Mouse (Mus musculus) heart, embryonic 12.5 days (tissue): ENCODE data around the gene Gfral. TPM values are rescaled to one million over a fixed set of nuclear protein-coding genes. Genes with fewer than 3 reads are reported as not detected.

Source experiments
- ATAC-seq: fragments of 200-750 bp; cut with Nextera tagmentation; 2 replicates; pipeline ENCODE4 v1.8.0; 2017; ENCODE audit warnings: moderate TSS enrichment, moderate library complexity; ENCODE audit not compliant: insufficient number of reproducible peaks, low FRiP score
- H3K27ac ChIP-seq: fragments of 300-500 bp; sonication (generic); 2 replicates; pipeline ENCODE4 v1.5.1; 2016; ENCODE audit warnings: mild to moderate bottlenecking, moderate library complexity; ENCODE audit not compliant: poor library complexity, severe bottlenecking
- H3K27me3 ChIP-seq: fragments of 300-500 bp; sonication (generic); replicated peaks from 2 replicates; pipeline ENCODE4 v1.6.1; 2016; ENCODE audit warnings: mild to moderate bottlenecking, moderate library complexity
- H3K36me3 ChIP-seq: fragments of 300-500 bp; sonication (generic); 2 replicates; pipeline ENCODE4 v1.6.1; 2016; ENCODE audit warnings: mild to moderate bottlenecking, moderate library complexity
- H3K4me1 ChIP-seq: fragments of 300-500 bp; sonication (generic); replicated peaks from 2 replicates; pipeline ENCODE4 v1.6.1; 2016; ENCODE audit warnings: mild to moderate bottlenecking
- H3K4me2 ChIP-seq: fragments of 300-500 bp; sonication (generic); 2 replicates; pipeline ENCODE4 v1.6.1; 2016; ENCODE audit warnings: mild to moderate bottlenecking, moderate library complexity
- H3K4me3 ChIP-seq: fragments of 300-500 bp; sonication (generic); 2 replicates; pipeline ENCODE4 v1.5.1; 2016; ENCODE audit warnings: mild to moderate bottlenecking
- H3K9ac ChIP-seq: fragments of 300-500 bp; sonication (generic); 2 replicates; pipeline ENCODE4 v1.6.1; 2016; ENCODE audit warnings: mild to moderate bottlenecking, moderate library complexity
- H3K9me3 ChIP-seq: fragments of 300-500 bp; sonication (generic); replicated peaks from 2 replicates; pipeline ENCODE4 v1.6.1; 2016; ENCODE audit warnings: mild to moderate bottlenecking, moderate library complexity
- WGBS: fragments of 180-500 bp; shearing (Covaris S2); methylation state at CpG from one replicate; pipeline ENCODE4 v1.1.7; 2016; 5-methylcytosine and 5-hydroxymethylcytosine counted together
- polyA plus RNA-seq: library from polyadenylated mRNA; unstranded; fragments of >200 nt; fragmentation: Nextera tagmentation; extraction: Ambion mirVana; gene quantifications from 2 replicates; pipeline ENCODE4 v1.2.1, GENCODE M21; 2016

Gene Gfral
- polyA plus RNA-seq, result not detected in 2 replicates

DNA sequence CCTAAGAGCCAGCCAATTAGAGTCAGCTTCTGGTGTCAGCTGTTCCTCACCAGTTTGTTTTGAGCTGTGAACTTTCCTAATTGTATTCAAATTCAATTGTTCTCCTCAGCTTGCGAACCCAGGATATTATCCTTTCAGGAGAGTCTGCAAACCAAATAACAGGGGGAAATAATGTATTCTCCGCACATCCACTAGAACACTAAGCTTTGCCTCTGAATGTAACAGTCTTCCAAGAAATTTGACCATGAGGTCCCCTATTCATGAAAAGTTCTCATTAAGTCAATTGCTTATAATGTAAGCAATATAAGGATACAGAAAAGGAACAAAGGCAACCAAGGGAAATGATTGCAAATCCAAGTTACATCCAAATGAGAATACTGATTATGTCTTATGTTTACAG, at the start of gene Gfral:
Gfral (minus strand) TSS at position 101 of the 400 bp plus-strand sequence.
- ATAC-seq, result no peak
- no peaks in the 10 kb centered on the region for H3K36me3 ChIP-seq
- no peaks in the 10 kb centered on the region for H3K4me1 ChIP-seq
- no peaks in the 10 kb centered on the region for H3K9me3 ChIP-seq
- no peak within 1 kb of the TSS for H3K9ac ChIP-seq
- no peaks in the 10 kb centered on the region for H3K27me3 ChIP-seq
- 82% methylated on average over 2 of the region's 2 CpGs for WGBS
- no peak within 1 kb of the TSS for H3K4me3 ChIP-seq
- no peak within 1 kb of the TSS for H3K27ac ChIP-seq
- no peak within 1 kb of the TSS for H3K4me2 ChIP-seq

DNA sequence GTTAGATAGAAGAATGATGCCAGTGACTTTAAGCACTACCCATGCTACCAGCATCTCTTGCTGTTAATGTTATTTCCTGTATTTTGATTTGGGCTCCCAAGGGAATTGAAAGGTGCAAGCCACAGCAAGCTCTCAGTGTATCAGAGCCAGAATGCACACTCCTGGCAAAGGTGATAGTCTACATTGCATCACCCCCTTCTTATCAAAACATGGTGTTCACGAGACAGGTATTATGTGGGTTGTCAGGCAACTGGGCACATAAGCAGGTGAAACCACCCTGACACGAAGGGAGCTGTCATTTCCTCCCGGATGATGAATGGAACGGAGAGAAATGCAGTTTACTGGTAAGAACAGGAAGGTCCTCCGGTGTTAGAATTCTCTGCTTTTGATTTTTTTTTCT, 44.3 kb upstream of the Gfral start:
- no peak overlapping the region for H3K4me3 ChIP-seq
- H3K9ac ChIP-seq, result no peak overlapping the region
- H3K36me3 ChIP-seq, result no peaks in the 10 kb centered on the region
- H3K27ac ChIP-seq, result no peak overlapping the region
- ATAC-seq, result no peak
- H3K9me3 ChIP-seq, result no peaks in the 10 kb centered on the region
- H3K27me3 ChIP-seq, result no peaks in the 10 kb centered on the region
- no peaks in the 10 kb centered on the region for H3K4me1 ChIP-seq
- H3K4me2 ChIP-seq, result no peak overlapping the region
- WGBS, result 75% methylated on average over 5 of the region's 5 CpGs

GRCm38 (mm10) chr9:76252544-76252943, 39.1 kb upstream of the Gfral start:
- H3K27me3 ChIP-seq, result no peaks in the 10 kb centered on the region

GRCm38 (mm10) chr9:76252109-76252508, 38.7 kb upstream of the Gfral start:
- Histone ChIP-seq H3K27ac (no peak overlapping the region), H3K4me1 (no peaks in the 10 kb centered on the region), H3K36me3 (no peaks in the 10 kb centered on the region), H3K4me2 (no peak overlapping the region), H3K9me3 (no peaks in the 10 kb centered on the region), H3K27me3 (no peaks in the 10 kb centered on the region), H3K4me3 (no peak overlapping the region), H3K9ac (no peak overlapping the region)
- ATAC-seq, result no peak
- 85% methylated on average over 4 of the region's 4 CpGs for WGBS

More at GRCm38 (mm10) chr9:76252544-76252943, 39.1 kb upstream of the Gfral start:
- Histone ChIP-seq H3K9ac (no peak overlapping the region), H3K27ac (no peak overlapping the region), H3K4me3 (no peak overlapping the region), H3K4me1 (no peaks in the 10 kb centered on the region), H3K36me3 (no peaks in the 10 kb centered on the region), H3K4me2 (no peak overlapping the region), H3K9me3 (no peaks in the 10 kb centered on the region)
- WGBS, result 84% methylated on average over 7 of the region's 7 CpGs
- no peak for ATAC-seq

DNA sequence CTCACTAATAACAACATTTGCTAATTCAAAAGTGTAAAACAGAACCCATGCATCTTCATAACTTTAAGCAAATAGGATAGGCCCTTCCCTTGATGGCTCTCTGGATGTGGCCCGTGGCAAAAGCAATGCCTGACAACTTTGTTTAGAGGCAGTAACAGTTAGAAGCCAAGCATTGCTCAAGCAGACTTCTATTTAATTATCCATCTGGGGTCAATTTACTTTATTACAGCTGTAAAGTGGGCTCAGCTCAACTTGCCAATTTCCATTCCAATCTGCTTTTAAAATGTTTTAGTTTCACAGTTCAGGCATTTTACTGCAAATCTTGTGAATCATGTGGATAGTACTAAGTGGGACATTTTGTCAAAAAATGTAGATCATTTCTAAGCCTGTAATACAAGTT, 28.9 kb upstream of the Gfral start:
- ATAC-seq, result no peak
- 70% methylated on average over 1 of the region's 1 CpGs for WGBS

GRCm38 (mm10) chr9:76237946-76238345, 24.5 kb upstream of the Gfral start:
- H3K27me3 ChIP-seq, result no peaks in the 10 kb centered on the region
- peak overlapping the region; percentile 45 for H3K4me2 ChIP-seq
- H3K4me3 ChIP-seq, result no peak overlapping the region
- H3K4me1 ChIP-seq, result 0 out of 2 replicates have a peak, but pooled peaks cover 3% of the 10 kb centered on the region
- H3K27ac ChIP-seq, result no peak overlapping the region
- no peaks in the 10 kb centered on the region for H3K9me3 ChIP-seq
- 38% methylated on average over 5 of the region's 5 CpGs for WGBS
- no peaks in the 10 kb centered on the region for H3K36me3 ChIP-seq
- peak; percentile 77 for ATAC-seq
- no peak overlapping the region for H3K9ac ChIP-seq

More for the DNA sequence above, 28.9 kb upstream of the Gfral start:
- Histone ChIP-seq H3K4me1 (0 out of 2 replicates have a peak, but pooled peaks cover 1% of the 10 kb centered on the region), H3K9ac (no peak overlapping the region), H3K9me3 (no peaks in the 10 kb centered on the region), H3K27ac (no peak overlapping the region), H3K4me3 (no peak overlapping the region), H3K36me3 (no peaks in the 10 kb centered on the region), H3K27me3 (no peaks in the 10 kb centered on the region), H3K4me2 (no peak overlapping the region)

- Histone ChIP-seq H3K9me3 (no peaks in the 10 kb centered on the region), H3K4me3 (peak overlapping the region; percentile 21; the same call in 1 of the 2 replicates), H3K4me1 (0 out of 2 replicates have a peak, but pooled peaks cover 3% of the 10 kb centered on the region), H3K4me2 (peak overlapping the region; percentile 57), H3K9ac (no peak overlapping the region), H3K36me3 (no peaks in the 10 kb centered on the region), H3K27me3 (no peaks in the 10 kb centered on the region), H3K27ac (no peak overlapping the region)
- peak; percentile 85 for ATAC-seq
- WGBS, result 28% methylated on average over 12 of the region's 12 CpGs
Observed at GRCm38 (mm10) chr9:76237243-76237642, 23.8 kb upstream of the Gfral start.

DNA sequence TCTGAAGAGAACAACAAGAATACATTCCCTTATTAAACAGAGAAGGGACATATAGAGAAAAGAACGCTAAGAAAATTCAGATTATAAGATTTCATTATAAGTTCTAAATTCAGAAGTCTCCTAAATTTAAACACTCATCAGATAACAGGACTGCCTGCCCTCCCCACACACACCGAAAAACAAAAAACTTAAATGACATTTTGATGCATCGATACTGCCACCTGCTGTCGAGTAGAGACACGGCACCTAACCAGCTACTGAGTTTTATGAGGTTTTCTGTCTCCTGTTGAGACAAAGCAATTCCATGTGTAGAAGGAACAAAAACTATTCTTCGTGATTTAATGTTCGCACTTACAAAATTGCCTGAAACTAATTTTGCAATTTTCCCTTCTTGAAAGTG, 23.2 kb upstream of the Gfral start:
- Histone ChIP-seq H3K4me1 (0 out of 2 replicates have a peak, but pooled peaks cover 3% of the 10 kb centered on the region), H3K36me3 (no peaks in the 10 kb centered on the region), H3K9ac (no peak overlapping the region), H3K27me3 (no peaks in the 10 kb centered on the region), H3K9me3 (no peaks in the 10 kb centered on the region), H3K4me3 (peak overlapping the region; percentile 54), H3K4me2 (peak overlapping the region; percentile 47), H3K27ac (no peak overlapping the region)
- ATAC-seq, result peak; percentile 84
- WGBS, result 2% methylated on average over 7 of the region's 7 CpGs

DNA sequence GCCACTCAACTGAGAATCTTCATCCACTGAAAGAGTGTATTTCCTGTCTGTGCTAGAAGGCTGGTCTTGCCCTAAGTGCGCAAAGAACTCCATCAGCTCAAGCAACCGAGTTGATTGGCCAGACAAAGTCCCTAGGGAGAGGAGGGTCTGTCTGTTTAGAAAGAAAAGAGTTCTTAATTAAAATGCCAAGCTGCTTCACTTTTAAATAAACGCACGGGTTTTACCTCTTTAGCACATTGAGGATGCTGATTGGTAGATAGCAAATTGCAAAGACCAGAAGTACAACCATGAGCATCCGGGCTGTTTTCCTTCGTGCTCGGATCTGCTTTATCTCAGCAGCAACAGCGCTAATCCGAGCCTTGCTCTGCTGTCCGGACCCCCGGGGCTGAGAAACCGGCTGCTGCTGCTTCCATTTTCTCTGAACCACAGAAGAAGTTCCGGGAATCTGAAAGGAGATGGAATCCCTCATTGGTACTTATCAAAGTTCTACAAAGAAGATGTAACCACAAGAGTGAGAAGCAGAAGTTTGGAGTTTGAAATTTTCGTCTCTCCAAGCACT, 22.6 kb upstream of the Gfral start:
- Histone ChIP-seq H3K27me3 (no peaks in the 10 kb centered on the region), H3K4me2 (peak overlapping the region; percentile 81), H3K4me1 (0 out of 2 replicates have a peak, but pooled peaks cover 3% of the 10 kb centered on the region), H3K36me3 (no peaks in the 10 kb centered on the region), H3K27ac (peak overlapping the region; percentile 30; the same call in 1 of the 2 replicates), H3K9me3 (no peaks in the 10 kb centered on the region), H3K9ac (peak overlapping the region; percentile 65), H3K4me3 (peak overlapping the region; percentile 54)
- WGBS, result under 1% methylated on average over 14 of the region's 14 CpGs
- ATAC-seq, result peak; percentile 62

GRCm38 (mm10) chr9:76234899-76235298, 21.4 kb upstream of the Gfral start:
- H3K36me3 ChIP-seq, result no peaks in the 10 kb centered on the region
- WGBS, result 75% methylated on average over 7 of the region's 7 CpGs
- H3K4me1 ChIP-seq, result 0 out of 2 replicates have a peak, but pooled peaks cover 3% of the 10 kb centered on the region
- H3K9ac ChIP-seq, result no peak overlapping the region
- no peak overlapping the region for H3K27ac ChIP-seq
- H3K4me2 ChIP-seq, result no peak overlapping the region
- ATAC-seq, result no peak
- H3K27me3 ChIP-seq, result no peaks in the 10 kb centered on the region
- no peaks in the 10 kb centered on the region for H3K9me3 ChIP-seq
- no peak overlapping the region for H3K4me3 ChIP-seq

GRCm38 (mm10) chr9:76230400-76230799, 16.9 kb upstream of the Gfral start:
- Histone ChIP-seq H3K9me3 (no peaks in the 10 kb centered on the region), H3K4me2 (no peak overlapping the region), H3K27ac (no peak overlapping the region), H3K27me3 (no peaks in the 10 kb centered on the region), H3K4me1 (peaks cover 4% of the 10 kb centered on the region; the same call in 1 of the 2 replicates), H3K9ac (no peak overlapping the region), H3K36me3 (no peaks in the 10 kb centered on the region), H3K4me3 (no peak overlapping the region)
- no peak for ATAC-seq
- 56% methylated on average over 11 of the region's 11 CpGs for WGBS
